Mouse (Mus musculus) G1E (cell line): Measurements from ENCODE around the gene Adcy9.

ENCODE experiments used
- CTCF ChIP-seq: IDR thresholded peaks from 2 replicates; pipeline ENCODE4 v1.5.1; 2012; ENCODE audit warnings: low read depth, low read length, inconsistent platforms, mixed read lengths
- GATA1 ChIP-seq: IDR thresholded peaks from 2 replicates; pipeline ENCODE4 v1.6.1; 2012; ENCODE audit warnings: borderline replicate concordance, low read length, inconsistent platforms, mixed read lengths

DNA sequence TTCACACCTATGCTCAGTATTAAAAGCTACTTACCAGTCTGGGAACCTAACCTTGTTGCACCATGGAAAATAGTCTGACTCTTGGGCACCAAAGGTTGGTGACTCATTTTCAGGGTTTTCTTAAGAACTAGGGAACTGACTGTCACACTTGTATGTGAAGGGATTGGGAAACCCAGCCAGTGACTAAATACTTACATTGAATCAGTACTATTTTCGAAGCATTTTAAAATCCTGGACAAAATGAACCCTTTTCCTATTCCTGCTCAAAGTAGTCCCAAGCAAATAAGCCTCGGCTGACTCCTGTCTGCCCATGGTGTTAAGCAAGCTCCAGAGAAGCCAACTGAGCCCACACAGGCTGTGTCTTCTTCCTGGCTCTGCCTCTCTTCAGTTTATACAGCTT lies 144.1 kb downstream of the Adcy9 start:
- no peak for TF ChIP-seq GATA1
- no peak for TF ChIP-seq CTCF
